Mouse (Mus musculus) forebrain, embryonic 10.5 days (tissue): ENCODE measurements at regions not wholly inside any gene's neighbourhood (a gene's known extent, or its start where the extent isn't known, plus 50 kb on each side); places are given as distances from the start of the nearest gene placed in this dataset.

Source experiments
- DNase-seq: peaks from one replicate; pipeline ENCODE4 v3.0.0-alpha.2; 2017; ENCODE audit warnings: low spot score; ENCODE audit errors: extremely low spot score
- H3K27ac ChIP-seq: fragments of 300-500 bp; sonication (generic); 2 replicates; pipeline ENCODE4 v1.5.1; 2016; ENCODE audit warnings: mild to moderate bottlenecking
- H3K27me3 ChIP-seq: fragments of 300-500 bp; sonication (generic); 2 replicates; pipeline ENCODE4 v1.6.1; 2016; ENCODE audit warnings: mild to moderate bottlenecking; ENCODE audit not compliant: poor library complexity, severe bottlenecking
- H3K36me3 ChIP-seq: fragments of 300-500 bp; sonication (generic); replicated peaks from 2 replicates; pipeline ENCODE4 v1.6.1; 2016; ENCODE audit warnings: mild to moderate bottlenecking, moderate library complexity
- H3K4me1 ChIP-seq: fragments of 300-500 bp; sonication (generic); 2 replicates; pipeline ENCODE4 v1.6.1; 2016
- H3K4me3 ChIP-seq: fragments of 300-500 bp; sonication (generic); 2 replicates; pipeline ENCODE4 v1.5.1; 2016; ENCODE audit warnings: mild to moderate bottlenecking, moderate library complexity
- H3K9me3 ChIP-seq: fragments of 300-500 bp; sonication (generic); 2 replicates; pipeline ENCODE4 v1.6.1; 2016; ENCODE audit warnings: mild to moderate bottlenecking, moderate library complexity
- WGBS: fragments of 180-500 bp; shearing (Covaris S2); methylation state at CpG from one replicate; pipeline ENCODE4 v1.1.7; 2016; 5-methylcytosine and 5-hydroxymethylcytosine counted together

GRCm38 (mm10) chr9:98091105-98091504 lies 58.1 kb upstream of the Clstn2 start:
- Histone ChIP-seq H3K4me1 (no peaks in the 10 kb centered on the region), H3K9me3 (no peaks in the 10 kb centered on the region), H3K27ac (no peak overlapping the region), H3K4me3 (no peak overlapping the region), H3K36me3 (no peaks in the 10 kb centered on the region), H3K27me3 (no peaks in the 10 kb centered on the region)
- no peak for DNase-seq
- 86% methylated on average over 1 of the region's 1 CpGs for WGBS

GRCm38 (mm10) chr9:98095064-98095790 lies 62.2 kb upstream of the Clstn2 start:
- Histone ChIP-seq H3K27me3 (no peaks in the 10 kb centered on the region), H3K4me3 (no peak overlapping the region), H3K36me3 (no peaks in the 10 kb centered on the region), H3K27ac (no peak overlapping the region), H3K4me1 (no peaks in the 10 kb centered on the region), H3K9me3 (no peaks in the 10 kb centered on the region)
- WGBS, result 85% methylated on average over 10 of the region's 10 CpGs
- DNase-seq, result no peak

GRCm38 (mm10) chr9:98123390-98123789 lies 90.4 kb upstream of the Clstn2 start:
- Histone ChIP-seq H3K9me3 (no peaks in the 10 kb centered on the region), H3K4me3 (no peak overlapping the region), H3K27me3 (no peaks in the 10 kb centered on the region), H3K4me1 (peaks cover 15% of the 10 kb centered on the region), H3K36me3 (no peaks in the 10 kb centered on the region), H3K27ac (no peak overlapping the region)
- WGBS, result 64% methylated on average over 6 of the region's 6 CpGs
- DNase-seq, result no peak

- Histone ChIP-seq H3K27me3 (no peaks in the 10 kb centered on the region), H3K9me3 (no peaks in the 10 kb centered on the region), H3K36me3 (no peaks in the 10 kb centered on the region), H3K4me1 (peaks cover 9% of the 10 kb centered on the region), H3K27ac (no peak overlapping the region), H3K4me3 (no peak overlapping the region)
- 83% methylated on average over 4 of the region's 4 CpGs for WGBS
- DNase-seq, result no peak
Observed at GRCm38 (mm10) chr9:98129596-98129995, 96.6 kb upstream of the Clstn2 start.

GRCm38 (mm10) chr9:98130849-98131248 lies 97.9 kb upstream of the Clstn2 start:
- WGBS, result 93% methylated on average over 5 of the region's 5 CpGs
- DNase-seq, result no peak
- H3K27me3 ChIP-seq, result no peaks in the 10 kb centered on the region
- no peak overlapping the region for H3K27ac ChIP-seq
- no peaks in the 10 kb centered on the region for H3K9me3 ChIP-seq
- H3K36me3 ChIP-seq, result no peaks in the 10 kb centered on the region
- H3K4me1 ChIP-seq, result peaks cover 9% of the 10 kb centered on the region
- no peak overlapping the region for H3K4me3 ChIP-seq

GRCm38 (mm10) chr9:98140546-98140945 lies 107.6 kb upstream of the Clstn2 start:
- H3K4me3 ChIP-seq, result no peak overlapping the region
- no peak for DNase-seq
- no peak overlapping the region for H3K27ac ChIP-seq
- no peaks in the 10 kb centered on the region for H3K4me1 ChIP-seq
- H3K9me3 ChIP-seq, result peaks cover 4% of the 10 kb centered on the region; the same call in 1 of the 2 replicates
- H3K27me3 ChIP-seq, result no peaks in the 10 kb centered on the region
- no peaks in the 10 kb centered on the region for H3K36me3 ChIP-seq

- Histone ChIP-seq H3K27me3 (no peaks in the 10 kb centered on the region), H3K27ac (no peak overlapping the region), H3K9me3 (peaks cover 3% of the 10 kb centered on the region; the same call in 1 of the 2 replicates), H3K36me3 (no peaks in the 10 kb centered on the region), H3K4me1 (no peaks in the 10 kb centered on the region), H3K4me3 (no peak overlapping the region)
- WGBS, result 77% methylated on average over 7 of the region's 7 CpGs
- no peak for DNase-seq
Observed at GRCm38 (mm10) chr9:98142121-98142520, 109.1 kb upstream of the Clstn2 start.

GRCm38 (mm10) chr9:98146901-98147300 lies 113.9 kb upstream of the Clstn2 start:
- Histone ChIP-seq H3K36me3 (no peaks in the 10 kb centered on the region), H3K4me1 (peaks cover 10% of the 10 kb centered on the region), H3K27me3 (no peaks in the 10 kb centered on the region), H3K27ac (no peak overlapping the region), H3K9me3 (no peaks in the 10 kb centered on the region), H3K4me3 (no peak overlapping the region)
- DNase-seq, result no peak
- 89% methylated on average over 5 of the region's 5 CpGs for WGBS

- Histone ChIP-seq H3K9me3 (no peaks in the 10 kb centered on the region), H3K27ac (no peak overlapping the region), H3K4me1 (no peaks in the 10 kb centered on the region), H3K4me3 (no peak overlapping the region), H3K36me3 (no peaks in the 10 kb centered on the region), H3K27me3 (no peaks in the 10 kb centered on the region)
- no peak for DNase-seq
- WGBS, result 91% methylated on average over 2 of the region's 2 CpGs
Observed at GRCm38 (mm10) chr9:98158421-98158820, 125.4 kb upstream of the Clstn2 start.

- no peak for DNase-seq
- no peak overlapping the region; the same call in 1 of the 2 replicates for H3K27ac ChIP-seq
- H3K36me3 ChIP-seq, result no peaks in the 10 kb centered on the region
- WGBS, result 22% methylated on average over 5 of the region's 5 CpGs
- H3K4me3 ChIP-seq, result no peak overlapping the region
- no peaks in the 10 kb centered on the region for H3K27me3 ChIP-seq
- no peaks in the 10 kb centered on the region for H3K9me3 ChIP-seq
- peaks cover 11% of the 10 kb centered on the region for H3K4me1 ChIP-seq
Observed at GRCm38 (mm10) chr9:98164489-98164888, 122.7 kb upstream of the Nmnat3 start.

- Histone ChIP-seq H3K27ac (no peak overlapping the region), H3K4me3 (no peak overlapping the region), H3K4me1 (no peaks in the 10 kb centered on the region), H3K36me3 (no peaks in the 10 kb centered on the region), H3K9me3 (no peaks in the 10 kb centered on the region), H3K27me3 (no peaks in the 10 kb centered on the region)
- DNase-seq, result no peak
- 86% methylated on average over 5 of the region's 5 CpGs for WGBS
Observed at GRCm38 (mm10) chr9:98174056-98174455, 113.2 kb upstream of the Nmnat3 start.

- WGBS, result 78% methylated on average over 7 of the region's 7 CpGs
- H3K36me3 ChIP-seq, result no peaks in the 10 kb centered on the region
- no peaks in the 10 kb centered on the region for H3K9me3 ChIP-seq
- no peaks in the 10 kb centered on the region for H3K4me1 ChIP-seq
- H3K27me3 ChIP-seq, result no peaks in the 10 kb centered on the region
- no peak overlapping the region for H3K27ac ChIP-seq
- no peak overlapping the region for H3K4me3 ChIP-seq
- peak; percentile 5 for DNase-seq
Observed at GRCm38 (mm10) chr9:98176701-98177380, 110.4 kb upstream of the Nmnat3 start.

GRCm38 (mm10) chr9:98180766-98181165 lies 106.5 kb upstream of the Nmnat3 start:
- DNase-seq, result no peak
- whole genome bisulfite sequencing, result 33% methylated on average over 4 of the region's 4 CpGs
- no peak overlapping the region for H3K27ac ChIP-seq
- no peaks in the 10 kb centered on the region for H3K9me3 ChIP-seq
- no peak overlapping the region for H3K4me3 ChIP-seq
- H3K36me3 ChIP-seq, result no peaks in the 10 kb centered on the region
- no peaks in the 10 kb centered on the region for H3K27me3 ChIP-seq
- no peaks in the 10 kb centered on the region for H3K4me1 ChIP-seq
